Mouse (Mus musculus): ENCODE measurements around the gene Zdhhc17. TPM values are rescaled to one million over a fixed set of nuclear protein-coding genes. Genes with fewer than 3 reads are reported as not detected.

Zdhhc17 gene
- total RNA-seq (2021) = 100 to 1,000 TPM; 102 to 107 TPM
- long read RNA-seq, partial matches to known transcripts = 1 of 7 reads
- long read RNA-seq, other reads (novel, unspliced or antisense) = 6 of 7 reads

DNA sequence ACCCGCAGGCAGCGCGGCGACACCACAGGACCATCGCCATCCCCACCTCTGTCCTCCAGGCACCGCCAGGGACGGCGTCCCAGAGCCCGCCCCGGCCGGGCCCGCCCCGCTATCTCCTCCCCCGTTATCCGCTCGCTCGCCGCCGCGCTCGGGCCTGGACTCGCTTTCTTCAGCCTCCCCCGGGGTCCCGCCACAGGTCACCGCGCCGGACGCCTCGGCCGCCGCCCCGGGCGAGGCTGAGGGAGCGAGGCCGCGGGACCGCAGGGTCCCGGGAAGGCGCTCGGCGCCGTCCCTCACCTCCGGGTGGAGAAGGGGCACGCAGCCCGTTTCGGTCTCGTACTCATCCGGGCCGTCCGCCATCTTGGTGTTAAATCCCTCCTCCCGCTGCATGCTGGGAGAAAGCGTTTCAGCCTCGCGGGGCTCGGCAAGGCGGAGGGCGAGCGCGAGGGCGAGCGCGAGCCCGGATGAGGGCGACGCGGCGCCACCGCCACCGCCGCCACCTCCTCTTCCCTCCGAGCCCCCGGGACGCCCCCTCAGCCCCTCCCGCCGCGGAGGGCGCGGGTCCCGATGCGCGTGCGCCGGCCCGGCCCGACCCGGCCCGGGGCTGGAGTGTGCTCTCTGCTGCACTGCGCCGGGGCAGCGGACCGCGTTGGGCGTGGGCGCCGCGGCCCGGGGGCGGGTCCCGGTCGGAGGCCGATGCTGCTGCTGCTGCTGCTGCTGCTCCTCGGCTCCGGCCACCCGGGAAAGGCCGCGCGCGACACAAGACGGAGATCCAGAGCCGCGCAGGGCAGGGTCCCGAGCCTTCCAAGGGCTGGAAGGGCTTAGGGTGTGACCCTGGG, at the start of gene Zdhhc17:
Gene Zdhhc17 (minus strand): TSS at position 500 of the 839 bp plus-strand sequence.
- peak; percentile 85 to 94 for DNase-seq (ENCODE audit: low spot score in 2 of 2)

DNA sequence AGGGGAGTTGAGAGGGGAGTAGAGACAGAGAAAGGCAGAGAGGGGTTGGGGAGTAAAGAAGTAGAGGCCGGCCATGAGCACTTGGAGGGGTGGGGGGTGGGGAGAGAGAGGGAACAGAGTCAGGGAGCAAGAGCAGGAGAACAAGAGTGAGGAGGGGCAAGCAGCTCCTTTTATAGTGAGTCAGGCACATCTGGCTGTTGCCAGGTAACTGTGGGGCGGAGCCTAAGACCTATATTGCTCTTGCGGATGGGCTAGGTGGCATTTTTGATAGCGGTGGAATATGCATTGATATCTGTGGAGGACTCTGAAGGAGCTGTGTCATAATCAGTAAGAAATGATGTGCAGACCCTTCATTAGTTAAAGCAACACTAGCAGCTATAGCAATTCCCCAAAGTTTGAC, 45.8 kb upstream of the Zdhhc17 start:
- DNase-seq (ENCODE audit: low spot score in 2 of 2) = no peak

DNA sequence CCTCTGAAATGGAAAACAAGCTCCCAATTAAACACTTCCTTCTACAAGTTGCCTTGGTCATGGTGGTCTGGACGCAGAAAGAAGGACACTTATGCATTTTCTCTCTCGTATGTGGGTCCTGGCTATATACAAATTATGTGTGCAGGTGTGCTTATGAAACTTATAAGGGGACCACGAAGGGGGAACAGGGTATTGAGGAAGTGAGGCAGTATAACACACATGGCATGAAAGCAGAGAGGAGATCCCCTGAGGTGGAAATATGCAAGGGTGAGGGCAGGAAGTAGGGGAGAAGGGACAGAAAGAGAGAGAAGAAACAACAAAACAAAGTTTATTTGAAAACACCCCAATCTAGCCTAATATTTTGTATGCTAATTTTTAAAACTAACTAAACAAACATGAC, 41.7 kb upstream of the Zdhhc17 start:
- DNase-seq (ENCODE audit: low spot score in 2 of 2) = no peak

DNA sequence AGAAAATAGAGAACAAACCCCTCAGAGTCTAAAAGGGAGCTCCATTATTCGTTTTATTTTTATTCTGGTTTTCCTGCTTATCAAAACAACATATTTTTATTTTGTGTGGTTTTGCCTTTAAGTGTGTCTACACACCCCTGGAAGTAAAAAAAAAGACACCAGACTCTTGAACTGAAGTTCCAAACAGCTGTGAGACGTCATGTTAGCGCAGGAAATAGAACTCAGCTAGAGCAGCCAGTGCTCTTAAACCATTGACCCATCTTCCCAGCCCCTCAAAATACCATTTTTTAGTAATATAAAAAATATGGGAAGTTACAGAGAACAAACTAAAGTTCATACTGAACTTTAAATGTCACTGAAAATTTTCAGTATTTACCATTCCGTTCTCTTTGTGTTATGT, 40.6 kb upstream of the Zdhhc17 start:
- no peak for DNase-seq (ENCODE audit: low spot score in 2 of 2)

DNA sequence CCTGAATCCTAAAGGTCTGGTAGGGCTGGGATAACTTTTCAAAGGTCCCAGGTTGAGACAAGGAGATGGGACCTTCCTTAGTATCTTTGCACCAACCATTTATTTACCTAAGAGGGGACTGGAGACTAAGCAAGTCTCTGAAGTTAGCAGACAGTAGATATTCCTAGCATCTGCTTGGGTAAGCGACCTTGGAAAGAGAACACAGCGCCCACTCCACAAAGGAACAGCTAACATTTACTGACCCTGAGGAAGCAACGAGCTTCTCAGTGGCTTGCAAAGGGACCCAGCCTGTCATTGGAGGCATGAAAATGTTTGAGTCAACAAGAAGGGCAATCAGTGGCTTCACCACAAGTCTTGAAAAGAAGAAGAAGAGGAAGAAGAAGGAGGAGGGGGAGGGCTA, 40.1 kb upstream of the Zdhhc17 start:
- no peak for DNase-seq (ENCODE audit: low spot score in 2 of 2)

DNA sequence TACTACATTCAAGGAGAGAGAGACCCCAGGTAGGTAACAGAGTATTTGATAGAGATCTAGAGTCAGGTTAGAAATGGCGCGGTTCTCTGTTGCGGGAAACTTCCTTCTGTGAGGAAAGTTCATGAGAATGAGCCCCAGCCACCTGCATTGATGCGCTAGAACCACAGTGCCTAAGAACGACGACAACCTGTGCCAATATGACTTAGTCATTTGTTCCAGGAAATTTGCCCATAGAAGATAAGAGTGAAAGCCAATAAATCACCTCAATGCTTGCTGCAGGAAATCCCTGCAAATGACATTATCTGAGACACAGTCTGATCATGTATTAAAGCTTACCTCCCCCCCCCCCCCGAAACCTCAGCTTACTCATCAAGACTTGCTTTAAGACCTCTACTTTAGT, 38.0 kb upstream of the Zdhhc17 start:
- DNase-seq (ENCODE audit: low spot score in 2 of 2) = no peak

DNA sequence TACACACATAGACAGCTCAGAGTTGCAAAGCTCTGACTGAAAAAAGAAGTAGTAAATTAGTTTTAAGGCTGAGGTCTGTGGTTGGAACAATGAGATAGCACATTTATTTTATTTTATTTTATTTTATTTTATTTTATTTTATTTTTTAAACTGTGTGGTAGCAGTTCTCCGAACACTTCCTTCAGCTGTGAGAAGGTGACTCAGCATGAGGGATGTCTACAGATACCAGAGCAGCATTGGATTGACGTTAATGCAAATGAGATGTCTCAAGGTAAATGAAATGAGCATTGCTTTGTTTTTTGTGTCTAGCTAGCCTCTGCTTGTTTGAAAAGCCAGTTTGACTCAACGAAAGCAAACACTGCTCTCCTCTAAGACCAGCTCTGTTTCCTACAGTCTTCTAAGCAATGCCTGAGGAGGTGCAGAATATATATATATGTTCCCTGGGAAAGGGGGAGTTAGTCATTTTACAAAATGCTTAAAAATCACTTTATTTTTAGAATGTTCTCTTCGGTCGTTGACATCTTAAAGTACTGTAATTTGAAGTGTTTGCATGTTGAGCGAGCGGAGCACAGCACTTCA, 30.2 kb upstream of the Zdhhc17 start:
- no peak for DNase-seq (ENCODE audit: low spot score in 2 of 2)

DNA sequence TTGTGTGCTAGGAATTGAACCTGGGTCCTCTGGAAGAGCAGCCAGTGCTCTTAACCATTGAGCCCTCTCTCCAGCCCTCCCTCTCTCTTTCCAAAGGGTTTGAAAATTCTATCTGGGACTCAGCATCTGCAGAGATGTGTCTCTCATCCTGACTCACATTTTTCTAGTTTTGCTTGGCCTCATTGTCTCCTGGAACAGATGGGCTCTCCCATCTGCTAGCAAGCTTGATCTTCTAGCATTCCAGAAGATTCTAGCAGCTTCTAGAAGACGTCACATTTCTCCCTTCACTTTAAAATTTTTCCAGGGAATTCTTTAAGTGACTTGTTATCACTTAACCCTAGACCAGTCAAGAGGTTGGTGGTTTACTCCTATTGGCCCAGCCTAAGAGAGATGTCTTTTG, 26.9 kb upstream of the Zdhhc17 start:
- no peak for DNase-seq (ENCODE audit: low spot score in 2 of 2)

DNA sequence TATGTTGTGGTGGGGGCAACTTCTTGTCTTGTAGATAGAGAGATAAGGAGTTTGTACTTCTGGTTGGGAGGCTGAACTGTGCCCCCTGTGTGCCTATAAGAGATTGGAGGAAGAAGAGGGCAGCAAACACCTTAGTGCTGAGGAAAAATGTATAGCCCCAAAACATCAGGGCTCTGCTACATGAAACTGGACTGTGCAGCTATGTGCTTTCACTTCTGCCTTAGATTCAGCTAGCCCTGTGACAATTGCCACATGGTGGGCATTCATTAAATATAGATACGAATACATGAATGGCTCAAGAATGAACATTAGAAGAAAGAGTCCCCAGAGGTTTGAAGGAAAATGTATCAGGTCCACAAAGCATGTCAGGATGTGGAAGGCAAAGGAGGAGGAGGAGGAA, 25.2 kb upstream of the Zdhhc17 start:
- DNase-seq (ENCODE audit: low spot score in 2 of 2) = no peak

DNA sequence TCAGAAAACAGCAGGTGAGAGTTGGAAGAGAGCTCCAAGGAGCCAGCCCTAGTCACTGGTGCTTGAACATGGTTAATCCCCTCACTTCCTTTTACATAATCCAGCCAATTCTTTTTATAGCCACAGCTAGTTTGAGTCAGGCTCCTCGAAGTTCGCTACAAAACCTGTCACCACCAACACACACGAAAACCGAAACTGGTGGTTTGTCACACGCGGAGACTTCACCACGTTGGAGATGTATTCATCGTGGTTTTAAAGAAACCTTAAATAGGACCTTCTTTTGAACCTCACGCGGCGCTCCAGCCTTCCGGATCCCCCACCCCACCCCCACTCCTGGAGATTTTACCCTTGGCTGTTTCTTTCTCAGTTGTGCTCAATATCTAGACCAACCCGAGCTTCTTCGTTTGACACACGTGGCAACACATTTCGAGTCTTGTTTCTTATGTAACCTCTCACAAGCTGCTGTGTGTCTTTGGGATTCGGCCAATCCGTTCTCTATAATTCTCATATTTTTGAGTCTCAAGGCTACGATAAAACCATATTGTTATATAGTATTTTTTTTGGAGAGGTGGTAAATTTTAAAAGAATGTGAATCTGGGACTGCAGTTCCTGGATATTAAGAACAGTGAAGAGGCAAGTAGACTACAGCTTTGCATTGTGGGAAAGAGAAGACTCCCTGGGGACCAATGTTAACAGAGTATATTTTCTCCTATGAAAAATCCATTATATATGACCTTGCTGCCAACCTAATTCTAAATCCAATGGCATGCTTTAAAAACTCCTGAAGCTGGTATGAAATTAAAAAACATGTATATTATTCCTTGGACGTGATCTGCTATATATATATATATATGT, 21.8 kb upstream of the Zdhhc17 start:
- DNase-seq (ENCODE audit: low spot score in 2 of 2) = peak; percentile 6 to 54

DNA sequence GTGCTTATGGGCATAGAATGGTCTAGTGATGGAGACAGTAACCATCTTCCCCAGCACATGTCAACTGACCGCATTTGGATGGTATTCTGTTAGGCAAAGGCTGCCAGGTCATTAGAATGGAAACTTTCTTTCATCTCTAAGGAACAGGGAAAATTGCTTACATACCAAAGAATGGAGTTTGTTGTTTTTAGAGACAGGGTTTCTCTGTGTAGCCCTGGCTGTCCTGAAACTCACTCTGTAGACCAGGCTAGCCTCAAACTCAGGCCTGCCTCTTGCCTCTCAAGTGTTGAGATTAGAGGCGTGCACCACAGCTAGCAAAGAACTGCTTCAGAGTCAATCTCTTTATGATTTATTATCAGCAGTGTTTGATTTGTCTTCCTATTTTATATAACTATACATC, 20.9 kb upstream of the Zdhhc17 start:
- no peak for DNase-seq (ENCODE audit: low spot score in 2 of 2)

DNA sequence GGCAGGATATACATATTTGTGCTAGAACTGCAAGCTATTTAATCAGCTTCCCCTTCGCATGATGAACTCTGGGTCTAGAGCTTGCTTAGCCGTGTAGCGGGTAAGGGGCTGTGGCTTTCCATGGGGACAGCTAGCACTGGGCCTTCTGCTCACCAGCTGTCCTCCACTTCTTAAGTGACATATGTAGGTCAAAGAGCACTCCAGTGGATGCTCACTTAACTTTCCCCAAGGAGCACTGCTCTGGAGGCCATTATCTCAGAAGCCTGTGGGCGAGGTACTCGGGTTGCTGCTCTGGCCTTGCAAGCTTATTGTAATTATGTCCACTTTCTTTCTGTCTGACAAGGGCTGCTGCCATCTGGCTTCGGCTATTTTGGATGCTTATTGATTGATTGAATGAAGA, 16.2 kb upstream of the Zdhhc17 start:
- no peak for DNase-seq (ENCODE audit: low spot score in 2 of 2)

DNA sequence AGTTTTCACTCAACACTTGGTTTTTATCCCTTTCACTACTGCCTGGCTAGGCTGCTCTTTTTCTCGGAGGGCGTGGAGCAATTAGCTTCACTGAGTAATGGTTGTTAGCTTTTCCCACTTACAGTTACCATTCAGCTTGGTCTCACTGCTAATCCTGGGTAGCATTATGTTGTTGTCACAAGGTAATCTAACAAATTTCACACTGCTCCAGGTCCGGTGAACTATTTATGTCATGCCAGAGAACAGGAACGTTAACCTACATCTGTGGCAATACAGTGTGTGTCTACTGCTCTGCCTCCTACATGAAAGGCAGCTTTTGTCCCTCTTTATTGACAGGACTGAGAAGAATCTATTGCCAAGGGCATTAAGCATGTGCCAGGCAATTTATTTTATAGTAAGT, 14.8 kb upstream of the Zdhhc17 start:
- DNase-seq (ENCODE audit: low spot score in 2 of 2) = no peak

DNA sequence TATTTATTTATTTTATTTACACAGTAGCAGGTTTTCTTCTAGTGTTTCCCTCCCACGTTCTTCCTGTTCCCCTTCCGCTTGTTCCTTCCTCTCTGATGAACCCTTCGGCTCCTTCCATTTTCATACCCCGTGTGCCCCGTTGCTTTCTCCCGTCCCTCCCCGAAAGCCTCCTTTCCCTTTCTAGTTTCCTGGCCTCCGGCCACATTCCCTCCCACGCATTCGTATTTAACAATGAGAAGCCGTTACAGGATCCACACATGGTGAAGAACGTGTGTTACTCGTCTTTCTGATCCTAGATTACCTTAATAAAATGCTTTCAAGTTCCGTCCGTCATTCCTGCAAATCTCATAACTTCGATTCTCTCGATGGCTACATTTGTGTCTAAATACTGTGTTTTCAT, 4.5 kb upstream of the Zdhhc17 start:
- DNase-seq (ENCODE audit: low spot score in 2 of 2) = peak; percentile 40 to 60

DNA sequence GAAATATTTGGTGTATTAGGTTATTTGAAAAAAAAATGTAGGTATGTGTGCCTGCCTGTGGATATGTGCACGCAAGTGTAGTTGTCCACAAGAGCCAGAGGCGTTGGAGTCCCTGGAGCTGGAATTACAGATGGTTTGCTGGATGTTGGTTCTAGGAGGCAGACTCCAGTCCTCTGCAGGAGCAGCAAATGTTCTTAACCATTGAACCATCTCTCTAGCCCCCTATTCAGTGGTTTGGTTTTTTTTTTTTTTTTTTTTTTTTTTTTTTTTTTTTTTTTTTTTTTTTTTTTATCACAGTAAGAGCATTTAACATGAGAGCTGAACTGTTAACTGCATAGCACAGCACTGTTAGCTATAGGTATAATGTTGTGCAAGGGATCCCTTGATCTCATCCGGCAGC, 3.3 kb upstream of the Zdhhc17 start:
- no peak for DNase-seq (ENCODE audit: low spot score in 2 of 2)

DNA sequence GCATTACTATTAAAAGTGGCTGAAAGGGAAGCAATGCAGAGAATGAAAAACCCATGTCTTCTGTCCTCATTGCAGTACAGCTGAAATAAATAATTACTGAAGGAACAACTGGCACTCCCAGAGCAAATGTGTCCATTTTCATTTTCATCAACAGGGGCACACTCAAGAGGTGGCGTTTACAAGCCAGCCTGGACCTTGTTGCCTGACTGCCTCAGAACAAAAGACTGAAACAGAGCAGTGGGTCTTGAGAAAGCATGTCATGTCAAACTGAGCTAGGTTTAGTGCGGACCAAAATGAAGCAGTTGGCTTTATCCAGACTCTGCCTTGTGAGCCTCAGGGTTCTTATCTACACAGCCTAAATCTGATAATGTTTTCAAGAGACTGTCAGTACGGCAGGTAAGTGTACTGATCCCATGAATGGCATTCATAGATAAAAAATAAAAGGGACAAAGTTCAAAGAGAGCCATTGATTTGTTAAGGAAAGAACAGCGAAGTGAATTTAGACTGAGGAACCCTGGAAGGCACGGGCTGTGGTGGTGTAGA, 2.6 kb upstream of the Zdhhc17 start:
- no peak for DNase-seq (ENCODE audit: low spot score in 2 of 2)

DNA sequence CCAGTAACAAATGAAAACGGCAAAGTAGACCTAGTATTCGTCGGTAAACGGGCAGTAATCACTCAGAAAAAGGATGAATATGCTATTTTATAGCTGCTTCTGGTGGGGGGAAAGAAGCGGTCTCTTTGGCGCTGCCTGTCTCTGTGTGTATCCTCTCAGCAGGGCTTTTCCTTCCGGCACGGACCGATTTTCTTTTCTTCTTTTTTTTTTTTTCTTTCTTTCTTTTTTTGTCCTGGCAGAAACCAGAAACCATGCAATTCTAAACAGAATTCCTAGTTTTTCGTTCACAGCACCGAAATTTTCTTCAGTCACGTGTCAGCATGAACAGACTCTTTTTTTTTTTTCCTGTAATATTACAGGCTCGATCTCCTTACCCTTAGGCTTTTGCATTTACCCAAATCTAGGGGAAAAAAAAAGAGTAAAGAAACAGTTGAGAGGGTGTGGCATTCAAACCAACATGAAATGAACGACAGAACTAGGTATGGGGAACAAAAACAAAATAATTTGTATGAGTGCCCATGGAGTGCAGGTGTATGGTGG, 1.4 kb upstream of the Zdhhc17 start:
- no peak for DNase-seq (ENCODE audit: low spot score in 2 of 2)

DNA sequence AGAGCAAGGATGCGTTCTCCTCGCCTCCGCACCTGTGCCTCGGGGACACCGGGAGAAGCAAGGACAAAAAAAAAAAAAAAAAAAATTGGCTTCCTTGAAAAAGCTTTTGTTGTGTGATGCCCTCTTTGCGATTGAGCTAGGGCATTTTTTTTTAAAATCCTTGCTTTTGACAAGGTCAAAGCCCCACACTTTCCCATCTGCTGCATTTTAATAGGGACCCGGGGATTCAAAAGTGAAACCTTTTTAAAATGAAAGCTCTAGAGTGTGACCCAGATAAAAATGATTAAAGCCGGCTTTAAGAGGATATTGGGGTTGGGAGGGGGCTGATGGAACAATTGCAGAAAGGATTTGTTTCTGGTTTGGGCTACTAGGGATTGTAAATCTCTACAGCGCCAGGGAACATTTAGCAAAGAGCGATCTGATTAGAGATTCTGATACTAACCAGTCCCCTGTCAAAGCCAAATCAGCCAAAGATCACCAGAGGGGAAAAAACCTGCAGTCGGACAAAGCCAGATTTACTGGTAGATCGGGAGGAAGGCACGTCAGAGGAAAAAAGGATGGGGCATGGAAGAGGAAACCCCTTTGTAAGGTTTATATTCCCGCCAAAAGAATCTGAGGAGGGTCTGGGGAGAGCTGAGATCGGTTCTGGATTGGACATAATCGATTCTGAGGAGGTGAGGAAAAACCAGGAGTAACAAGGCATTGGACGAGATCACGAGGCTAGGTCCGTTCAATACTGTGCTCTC, 713 bp upstream of the Zdhhc17 start:
- DNase-seq (ENCODE audit: low spot score in 2 of 2) = peak in 1 of 2 experiments; percentile 52

DNA sequence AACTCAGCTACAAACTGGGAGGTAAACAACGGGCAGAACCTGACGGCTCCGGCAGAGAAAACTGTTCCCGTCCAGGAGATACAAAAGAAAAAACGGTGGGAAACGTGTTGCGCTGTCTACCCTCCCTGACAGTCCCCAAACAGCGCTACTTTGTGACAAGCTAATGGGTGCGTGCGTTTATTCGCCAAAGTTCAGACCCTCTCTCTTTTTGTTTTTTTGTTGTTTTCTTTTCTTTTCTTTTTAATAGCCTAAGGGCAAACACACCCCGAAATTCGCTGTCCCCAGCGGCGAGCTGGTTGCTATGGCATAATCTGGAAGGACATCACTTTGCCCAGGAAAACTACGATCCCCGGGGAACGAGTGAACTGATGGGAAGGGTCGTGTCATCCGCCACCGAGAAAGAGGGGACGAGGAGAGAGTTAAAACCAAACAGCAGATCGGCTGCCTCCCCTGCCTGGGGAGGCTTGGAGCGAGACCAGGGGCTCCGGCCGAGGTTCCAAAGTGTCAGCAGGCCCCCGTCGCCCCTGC, 763 bp downstream of the Zdhhc17 start:
- DNase-seq (ENCODE audit: low spot score in 2 of 2) = no peak

DNA sequence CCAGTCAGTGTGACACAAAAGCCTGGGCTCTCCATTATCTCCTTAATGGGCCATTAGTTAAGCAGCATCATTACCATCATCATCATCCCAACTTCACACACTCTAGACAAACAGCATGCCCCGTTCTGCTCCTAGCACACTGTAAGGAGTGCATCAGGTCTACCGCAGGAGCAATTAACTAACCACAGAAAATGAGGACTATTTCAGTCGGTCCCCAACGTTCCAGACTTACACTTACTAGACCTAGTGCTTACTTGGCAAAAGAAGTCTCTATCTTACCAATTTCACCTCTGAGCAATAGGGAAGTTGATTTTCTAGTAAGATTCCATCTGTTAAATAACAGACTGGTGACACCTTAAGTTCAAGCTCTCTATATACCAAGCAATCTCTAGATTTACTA, 2.3 kb downstream of the Zdhhc17 start:
- no peak for DNase-seq (ENCODE audit: low spot score in 2 of 2)
